In the genomic region with DNA sequence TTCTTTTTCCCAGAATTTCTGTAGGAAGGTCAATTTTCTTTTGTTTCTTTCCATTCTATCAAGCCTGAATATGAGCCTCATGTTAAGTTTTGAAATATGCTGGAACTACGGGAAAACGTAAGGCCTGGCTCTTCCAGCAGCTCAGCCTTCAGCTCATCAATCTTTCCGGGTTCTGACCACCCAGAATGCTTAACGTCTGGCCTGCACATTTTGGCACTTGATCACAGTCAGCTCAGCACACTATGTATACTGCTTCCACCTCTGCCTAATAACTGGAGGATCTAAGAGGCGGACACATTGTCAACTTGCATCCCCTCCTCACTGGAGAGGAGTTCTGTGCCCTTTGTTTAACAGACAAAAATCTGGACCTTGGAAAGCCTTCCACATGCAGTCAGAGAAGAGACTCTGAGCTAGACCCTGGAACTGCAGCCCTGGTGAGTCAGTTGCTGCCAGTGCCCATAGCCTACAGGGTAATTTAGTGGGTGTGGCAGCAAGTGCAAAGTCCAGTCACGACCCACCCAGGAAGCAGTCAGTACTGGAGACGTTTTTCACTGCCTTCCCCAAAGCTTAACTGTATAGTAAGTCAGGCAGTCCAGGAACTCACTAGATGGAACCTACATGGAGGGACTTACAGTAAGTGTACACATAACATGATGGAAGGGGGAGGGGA, we compare ENCODE assay signal across 20 mouse cellular contexts. TPM values are rescaled to one million over a fixed set of nuclear protein-coding genes. Genes with fewer than 3 reads are reported as not detected.
DNase-seq lines count a peak whose midpoint lies in the region; ATAC-seq lines count a peak whose summit lies in the region.
"Had no signal": no experiment of that assay in that cellular context is flagged by ENCODE, and none has a peak within 500 bp of the region (broad histone marks: within the 10 kb centered on the region; RNA-seq: fewer than 3 reads in every experiment).

No protein-coding gene starts in this region.

- H3K4me2 ChIP-seq in forebrain, embryonic 12.5 days = no peak overlapping the region
- H3K4me2 ChIP-seq in limb, embryonic 15.5 days = no peak overlapping the region
- H3K4me2 ChIP-seq in hindbrain, embryonic 12.5 days (replicated peaks) = no peak overlapping the region
- H3K4me2 ChIP-seq: heart, embryonic 11.5 days; midbrain, embryonic 13.5 days; neural tube, embryonic 12.5 days had no signal

- peaks cover 56% of the 10 kb centered on the region for H3K4me1 ChIP-seq in forebrain, embryonic 12.5 days
- H3K4me1 ChIP-seq in forebrain, embryonic 10.5 days = peaks cover 64% of the 10 kb centered on the region
- peaks cover 41% of the 10 kb centered on the region for H3K4me1 ChIP-seq in limb, embryonic 15.5 days
- H3K4me1 ChIP-seq in hindbrain, embryonic 12.5 days = peaks cover 32% of the 10 kb centered on the region

- no peaks in the 10 kb centered on the region for H3K27me3 ChIP-seq in forebrain, embryonic 12.5 days
- peaks cover 22% of the 10 kb centered on the region for H3K27me3 ChIP-seq in forebrain, embryonic 10.5 days (ENCODE audit: poor library complexity, severe bottlenecking)
- no peaks in the 10 kb centered on the region for H3K27me3 ChIP-seq in limb, embryonic 15.5 days
- H3K27me3 ChIP-seq in hindbrain, embryonic 12.5 days = peaks cover 3% of the 10 kb centered on the region; the same call in 1 of the 2 replicates
- H3K27me3 ChIP-seq: Patski had no signal

- H3K4me3 ChIP-seq in forebrain, embryonic 12.5 days (replicated peaks) = no peak overlapping the region
- H3K4me3 ChIP-seq in forebrain, embryonic 10.5 days = no peak overlapping the region
- no peak overlapping the region for H3K4me3 ChIP-seq in limb, embryonic 15.5 days
- H3K4me3 ChIP-seq in hindbrain, embryonic 12.5 days = no peak overlapping the region
- H3K4me3 ChIP-seq: left cerebral cortex, adult 2 months; midbrain, embryonic 13.5 days; neural tube, embryonic 12.5 days had no signal

- H3K9me3 ChIP-seq in forebrain, embryonic 12.5 days = no peaks in the 10 kb centered on the region
- H3K9me3 ChIP-seq in forebrain, embryonic 10.5 days = no peaks in the 10 kb centered on the region
- no peaks in the 10 kb centered on the region for H3K9me3 ChIP-seq in limb, embryonic 15.5 days
- H3K9me3 ChIP-seq in hindbrain, embryonic 12.5 days (replicated peaks) = no peaks in the 10 kb centered on the region
- H3K9me3 ChIP-seq: midbrain, embryonic 13.5 days; neural tube, embryonic 12.5 days had no signal

- DNase-seq in forebrain, embryonic 10.5 days (ENCODE audit: extremely low spot score, low spot score) = no peak
- peak; percentile 77 for DNase-seq in 3T3-L1 (ENCODE audit: low read depth, low spot score)
- DNase-seq in embryo, embryonic 11 days = peak; percentile 57
- no peak for DNase-seq in B cell, adult 2 months
- DNase-seq: cerebellum, postnatal 10 days; gastrocnemius, postnatal 14 days; kidney, adult 8-10 months; lung, postnatal 36 days; thymus, adult 18-20 months had no signal

- WGBS in forebrain, embryonic 12.5 days = 53% methylated on average over 7 of the region's 7 CpGs
- WGBS in forebrain, embryonic 10.5 days = 60% methylated on average over 7 of the region's 7 CpGs
- 24% methylated on average over 7 of the region's 7 CpGs for WGBS in limb, embryonic 15.5 days
- WGBS in hindbrain, embryonic 12.5 days = 49% methylated on average over 7 of the region's 7 CpGs

- H3K27ac ChIP-seq in forebrain, embryonic 12.5 days = peak overlapping the region; percentile 5
- H3K27ac ChIP-seq in forebrain, embryonic 10.5 days = no peak overlapping the region; the same call in 1 of the 2 replicates
- H3K27ac ChIP-seq in limb, embryonic 15.5 days = peak overlapping the region; percentile 43; the same call in 1 of the 2 replicates
- no peak overlapping the region for H3K27ac ChIP-seq in hindbrain, embryonic 12.5 days
- H3K27ac ChIP-seq: left cerebral cortex, adult 2 months; midbrain, embryonic 13.5 days; neural tube, embryonic 12.5 days had no signal

- ATAC-seq in forebrain, embryonic 12.5 days (ENCODE audit: low FRiP score) = no peak
- no peak for ATAC-seq in limb, embryonic 15.5 days (ENCODE audit: insufficient number of reproducible peaks, low FRiP score, low TSS enrichment, low read depth)
- no peak for ATAC-seq in hindbrain, embryonic 12.5 days (ENCODE audit: low FRiP score)
- no peak for ATAC-seq in activated CD4-positive, CD25-positive, alpha-beta regulatory T cell, adult 4 months
- ATAC-seq: CD4-positive, CD25-positive, alpha-beta regulatory T cell, adult 4 months; forebrain, embryonic 16.5 days; midbrain, embryonic 13.5 days; Patski had no signal

- H3K9ac ChIP-seq in forebrain, embryonic 12.5 days = no peak overlapping the region
- H3K9ac ChIP-seq in limb, embryonic 15.5 days = no peak overlapping the region
- H3K9ac ChIP-seq in hindbrain, embryonic 12.5 days = no peak overlapping the region
- H3K9ac ChIP-seq: midbrain, embryonic 13.5 days; neural tube, embryonic 12.5 days had no signal

- no peaks in the 10 kb centered on the region for H3K36me3 ChIP-seq in forebrain, embryonic 12.5 days (replicated peaks)
- H3K36me3 ChIP-seq in forebrain, embryonic 10.5 days (replicated peaks) = no peaks in the 10 kb centered on the region; the same call in 1 of the 2 replicates
- H3K36me3 ChIP-seq in limb, embryonic 15.5 days = no peaks in the 10 kb centered on the region
- no peaks in the 10 kb centered on the region for H3K36me3 ChIP-seq in hindbrain, embryonic 12.5 days
- H3K36me3 ChIP-seq: midbrain, embryonic 13.5 days; neural tube, embryonic 12.5 days had no signal

RNA-seq across cellular contexts. Expression of gene Ptgfrn, which starts 1.9 kb away (rescaled TPM):
- polyA plus RNA-seq in forebrain, embryonic 12.5 days (2016; fragmentation: Nextera tagmentation; extraction: Ambion mirVana) = 3.9 and 4.5 TPM in 2 replicates
- 3.2 and 3.3 TPM in 2 replicates for polyA plus RNA-seq in forebrain, embryonic 10.5 days (2016; fragmentation: Nextera tagmentation; extraction: Ambion mirVana)
- 7.8 and 8.2 TPM in 2 replicates for polyA plus RNA-seq in limb, embryonic 15.5 days (2015; fragmentation: Nextera tagmentation; extraction: Ambion mirVana)
- polyA plus RNA-seq in hindbrain, embryonic 12.5 days (2016; fragmentation: Nextera tagmentation; extraction: Ambion mirVana) = 3.2 and 3.6 TPM in 2 replicates
- polyA plus RNA-seq in activated CD4-positive, CD25-positive, alpha-beta regulatory T cell, adult 4 months (2017; shearing (Covaris generic)) = 1 to 10 TPM; 1.1 to 1.5 TPM

Comparison
In these comparisons a context has a peak if more than half of its experiments do, and no peak if none do; other contexts are left out.
1. H3K27ac ChIP-seq: peak in forebrain, embryonic 12.5 days (single experiment) and limb, embryonic 15.5 days (single experiment); none in forebrain, embryonic 10.5 days (single experiment) and hindbrain, embryonic 12.5 days (single experiment).
2. DNase-seq: peak in 3T3-L1 (single experiment) and embryo, embryonic 11 days (single experiment); none in forebrain, embryonic 10.5 days (single experiment) and B cell, adult 2 months (0 of 2).